Mouse (Mus musculus): Measurements from ENCODE around the gene Itgb1bp1.

The Itgb1bp1 gene

DNA sequence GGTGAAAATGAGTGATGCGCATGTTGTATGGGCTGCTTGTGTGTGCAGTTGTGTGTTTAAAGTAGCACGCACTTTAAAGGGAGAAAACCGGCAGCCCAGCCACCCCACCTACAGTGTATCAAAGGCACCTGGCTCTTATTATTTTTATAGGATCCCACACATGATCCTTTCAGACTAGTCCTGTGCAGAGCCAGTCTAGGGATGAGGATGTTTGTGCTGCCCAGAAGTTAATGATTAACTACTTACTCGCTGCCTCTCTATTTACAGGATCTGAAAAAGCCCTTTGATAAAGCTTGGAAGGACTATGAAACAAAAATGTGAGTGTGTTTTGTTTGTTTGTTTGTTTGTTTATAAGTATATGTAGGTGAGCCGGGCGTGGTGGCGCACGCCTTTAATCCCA lies 85.5 kb downstream of the Itgb1bp1 start:
- DNase-seq (ENCODE audit: low read depth, low spot score), result peak; percentile 16

DNA sequence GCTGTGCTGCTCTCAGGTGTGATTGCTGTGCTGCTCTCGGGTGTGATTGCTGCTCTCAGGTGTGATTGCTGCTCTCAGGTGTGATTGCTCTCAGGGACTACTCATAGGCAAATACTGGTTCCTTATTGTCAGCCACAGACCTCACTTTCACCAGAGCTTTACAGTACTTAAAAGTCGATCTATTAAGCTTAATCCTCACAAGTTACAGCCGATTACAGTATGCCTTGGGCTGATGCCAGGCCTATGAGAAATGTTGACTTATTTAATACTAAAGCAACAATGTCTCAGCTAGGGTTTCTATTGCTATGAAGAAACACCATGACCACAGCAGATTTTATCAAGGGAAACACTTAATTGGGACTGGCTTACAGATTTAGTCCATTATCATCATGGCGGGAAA lies 89.7 kb downstream of the Itgb1bp1 start:
- no peak for DNase-seq (ENCODE audit: low read depth, low spot score)

DNA sequence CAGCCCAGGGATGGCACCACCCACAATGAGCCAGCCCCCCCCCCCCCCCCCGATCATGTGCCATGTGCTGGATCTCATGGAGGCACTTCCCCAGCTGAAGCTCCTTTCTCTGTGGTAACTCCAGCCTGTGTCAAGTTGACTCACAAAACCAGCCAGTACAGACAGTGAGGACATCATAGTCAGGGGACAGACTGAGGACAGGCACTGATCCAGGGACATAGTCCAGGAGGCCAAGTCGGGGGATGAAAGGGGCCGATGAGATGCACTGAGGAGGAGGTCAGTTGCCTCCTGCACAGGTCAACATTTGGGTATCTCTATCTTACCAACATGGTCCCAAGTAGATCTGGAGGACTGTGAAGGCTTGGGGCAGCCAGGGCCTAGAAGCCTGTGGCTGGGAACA lies 90.6 kb downstream of the Itgb1bp1 start:
- no peak for DNase-seq (ENCODE audit: low read depth, low spot score)

DNA sequence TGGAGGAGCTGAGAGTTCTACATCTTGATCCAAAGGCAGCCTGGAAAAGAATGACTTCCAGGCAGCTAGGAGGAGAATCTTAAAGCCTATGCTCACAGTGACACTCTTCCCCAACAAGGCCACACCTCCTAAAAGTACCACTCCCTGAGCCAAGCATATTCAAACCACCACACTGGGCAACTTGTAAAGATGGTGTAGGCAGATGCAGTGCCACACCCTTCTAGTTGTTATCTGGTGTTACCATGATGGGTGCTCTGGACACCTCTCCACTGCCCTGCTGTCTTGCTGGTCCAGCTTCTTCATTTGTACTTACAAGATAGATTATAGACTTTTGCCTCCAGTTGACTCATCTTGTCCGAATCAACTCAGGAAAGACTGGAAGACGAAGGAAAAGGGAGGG lies 94.5 kb downstream of the Itgb1bp1 start:
- no peak for DNase-seq (ENCODE audit: low read depth, low spot score)

All from forelimb bud, embryonic 11.5 days (tissue).